Mouse (Mus musculus) heart, embryonic 11.5 days (tissue): ENCODE data around the gene Tnfsf8. TPM values are rescaled to one million over a fixed set of nuclear protein-coding genes. Genes with fewer than 3 reads are reported as not detected.

Experiments used
- ATAC-seq: fragments of 200-750 bp; cut with Nextera tagmentation; replicated peaks from 2 replicates; pipeline ENCODE4 v1.8.0; 2017; ENCODE audit warnings: moderate library complexity; ENCODE audit not compliant: insufficient number of reproducible peaks, low FRiP score, low TSS enrichment
- H3K27ac ChIP-seq: fragments of 300-500 bp; sonication (generic); 2 replicates; pipeline ENCODE4 v1.5.1; 2014; ENCODE audit warnings: mild to moderate bottlenecking, low read depth, low read length
- H3K27me3 ChIP-seq: fragments of 300-500 bp; sonication (generic); 2 replicates; pipeline ENCODE4 v1.6.1; 2014; ENCODE audit warnings: mild to moderate bottlenecking, low read length, mixed read lengths; ENCODE audit not compliant: control insufficient read depth, insufficient read depth
- H3K36me3 ChIP-seq: fragments of 300-500 bp; sonication (generic); 2 replicates; pipeline ENCODE4 v1.6.1; 2014; ENCODE audit warnings: mild to moderate bottlenecking, low read length, moderate library complexity, mixed read lengths; ENCODE audit not compliant: control insufficient read depth, insufficient read depth
- H3K4me1 ChIP-seq: fragments of 300-500 bp; sonication (generic); 2 replicates; pipeline ENCODE4 v1.6.1; 2014; ENCODE audit warnings: low read length; ENCODE audit not compliant: control insufficient read depth, insufficient read depth
- H3K4me2 ChIP-seq: fragments of 300-500 bp; sonication (generic); 2 replicates; pipeline ENCODE4 v1.6.1; 2014; ENCODE audit warnings: mild to moderate bottlenecking, moderate library complexity
- H3K4me3 ChIP-seq: fragments of 300-500 bp; sonication (generic); 2 replicates; pipeline ENCODE4 v1.5.1; 2014; ENCODE audit warnings: low read depth, low read length
- H3K9ac ChIP-seq: fragments of 300-500 bp; sonication (generic); 2 replicates; pipeline ENCODE4 v1.6.1; 2014; ENCODE audit warnings: mild to moderate bottlenecking, low read depth, low read length, moderate library complexity
- H3K9me3 ChIP-seq: fragments of 300-500 bp; sonication (generic); replicated peaks from 2 replicates; pipeline ENCODE4 v1.6.1; 2016; ENCODE audit warnings: low read length; ENCODE audit not compliant: control insufficient read depth
- WGBS: fragments of 180-500 bp; shearing (Covaris S2); extraction: QIAGEN DNeasy Blood & Tissue Kit; methylation state at CpG from one replicate; pipeline ENCODE4 v1.1.7; 2014; ENCODE audit not compliant: insufficient replicate concordance; 5-methylcytosine and 5-hydroxymethylcytosine counted together
- polyA plus RNA-seq: library from polyadenylated mRNA; unstranded; fragments of >200 nt; fragmentation: Nextera tagmentation; extraction: Ambion mirVana; gene quantifications from 2 replicates; pipeline ENCODE4 v1.2.1, GENCODE M21; 2014

Gene Tnfsf8
- polyA plus RNA-seq, 1 experiment from 2014 or later: not detected

- Histone ChIP-seq H3K4me1 (no peaks in the 10 kb centered on the region), H3K9ac (no peak overlapping the region), H3K27me3 (0 out of 2 replicates have a peak, but pooled peaks cover 2% of the 10 kb centered on the region), H3K4me2 (no peak overlapping the region), H3K4me3 (no peak overlapping the region), H3K27ac (no peak overlapping the region), H3K36me3 (no peaks in the 10 kb centered on the region), H3K9me3 (no peaks in the 10 kb centered on the region)
- no peak for ATAC-seq
- 84% methylated on average over 1 of the region's 1 CpGs for WGBS
Observed at GRCm38 (mm10) chr4:63870678-63871077, 9.5 kb upstream of the Tnfsf8 start.

GRCm38 (mm10) chr4:63868770-63869169 is 7.6 kb upstream of the Tnfsf8 start:
- H3K4me3 ChIP-seq: no peak overlapping the region
- no peak overlapping the region for H3K4me2 ChIP-seq
- 0 out of 2 replicates have a peak, but pooled peaks cover 2% of the 10 kb centered on the region for H3K27me3 ChIP-seq
- ATAC-seq: no peak
- H3K36me3 ChIP-seq: no peaks in the 10 kb centered on the region
- 49% methylated on average over 2 of the region's 2 CpGs for WGBS
- H3K9ac ChIP-seq: no peak overlapping the region
- H3K4me1 ChIP-seq: no peaks in the 10 kb centered on the region
- H3K9me3 ChIP-seq: no peaks in the 10 kb centered on the region
- H3K27ac ChIP-seq: no peak overlapping the region

- Histone ChIP-seq H3K4me1 (no peaks in the 10 kb centered on the region), H3K36me3 (no peaks in the 10 kb centered on the region), H3K9ac (no peak overlapping the region), H3K9me3 (no peaks in the 10 kb centered on the region), H3K4me2 (no peak overlapping the region), H3K27ac (no peak overlapping the region), H3K27me3 (peaks cover 5% of the 10 kb centered on the region; the same call in 1 of the 2 replicates), H3K4me3 (no peak overlapping the region)
- ATAC-seq: no peak
- WGBS: 67% methylated on average over 3 of the region's 3 CpGs
Observed at GRCm38 (mm10) chr4:63862953-63863352, 1.8 kb upstream of the Tnfsf8 start.

- H3K9ac ChIP-seq: no peak overlapping the region
- WGBS: 59% methylated on average over 4 of the region's 4 CpGs
- ATAC-seq: no peak
- no peak overlapping the region for H3K4me3 ChIP-seq
- no peaks in the 10 kb centered on the region for H3K4me1 ChIP-seq
- no peak overlapping the region for H3K4me2 ChIP-seq
- no peaks in the 10 kb centered on the region for H3K9me3 ChIP-seq
- H3K27ac ChIP-seq: no peak overlapping the region
- peaks cover 5% of the 10 kb centered on the region; the same call in 1 of the 2 replicates for H3K27me3 ChIP-seq
- H3K36me3 ChIP-seq: no peaks in the 10 kb centered on the region
Observed at GRCm38 (mm10) chr4:63862092-63862697, 1.0 kb upstream of the Tnfsf8 start.

GRCm38 (mm10) chr4:63860236-63860635 is 911 bp downstream of the Tnfsf8 start:
- no peak overlapping the region for H3K4me3 ChIP-seq
- no peaks in the 10 kb centered on the region for H3K9me3 ChIP-seq
- no peak overlapping the region for H3K4me2 ChIP-seq
- H3K4me1 ChIP-seq: no peaks in the 10 kb centered on the region
- no peak overlapping the region for H3K9ac ChIP-seq
- ATAC-seq: no peak
- H3K27me3 ChIP-seq: peaks cover 5% of the 10 kb centered on the region; the same call in 1 of the 2 replicates
- WGBS: 79% methylated on average over 5 of the region's 5 CpGs
- no peaks in the 10 kb centered on the region for H3K36me3 ChIP-seq
- H3K27ac ChIP-seq: no peak overlapping the region

- Histone ChIP-seq H3K4me1 (no peaks in the 10 kb centered on the region), H3K9ac (no peak overlapping the region), H3K9me3 (no peaks in the 10 kb centered on the region), H3K4me3 (no peak overlapping the region), H3K36me3 (no peaks in the 10 kb centered on the region), H3K27ac (no peak overlapping the region), H3K27me3 (peaks cover 5% of the 10 kb centered on the region; the same call in 1 of the 2 replicates), H3K4me2 (no peak overlapping the region)
- no peak for ATAC-seq
- WGBS: 75% methylated on average over 4 of the region's 4 CpGs
Observed at GRCm38 (mm10) chr4:63859785-63860203, 1.4 kb downstream of the Tnfsf8 start.

GRCm38 (mm10) chr4:63858646-63859224 is 2.4 kb downstream of the Tnfsf8 start:
- H3K36me3 ChIP-seq: no peaks in the 10 kb centered on the region
- H3K27ac ChIP-seq: no peak overlapping the region
- ATAC-seq: no peak
- H3K9ac ChIP-seq: no peak overlapping the region
- whole genome bisulfite sequencing: 78% methylated on average over 7 of the region's 7 CpGs
- no peak overlapping the region for H3K4me3 ChIP-seq
- no peak overlapping the region for H3K4me2 ChIP-seq
- H3K4me1 ChIP-seq: no peaks in the 10 kb centered on the region
- no peaks in the 10 kb centered on the region for H3K9me3 ChIP-seq
- H3K27me3 ChIP-seq: peaks cover 5% of the 10 kb centered on the region; the same call in 1 of the 2 replicates

- no peak for ATAC-seq
- Histone ChIP-seq H3K4me2 (no peak overlapping the region), H3K9ac (no peak overlapping the region), H3K36me3 (no peaks in the 10 kb centered on the region), H3K9me3 (no peaks in the 10 kb centered on the region), H3K27ac (no peak overlapping the region), H3K4me1 (no peaks in the 10 kb centered on the region), H3K4me3 (no peak overlapping the region), H3K27me3 (peaks cover 3% of the 10 kb centered on the region; the same call in 1 of the 2 replicates)
- 75% methylated on average over 6 of the region's 6 CpGs for WGBS
Observed at GRCm38 (mm10) chr4:63856764-63857163, 4.4 kb downstream of the Tnfsf8 start.
